Mouse (Mus musculus): Measurements from ENCODE around the gene Bsnd.

- no peak for TF ChIP-seq CTCF (conservative IDR thresholded peaks at IDR 0.05; ENCODE audit: low read length)
- no peak for TF ChIP-seq NANOG (IDR thresholded peaks at IDR 0.05; ENCODE audit: borderline replicate concordance, low read length)
Observed at GRCm38 (mm10) chr4:106534256-106534655, 42.2 kb upstream of the Bsnd start.
